Mouse (Mus musculus) bone marrow, adult 2 months (tissue): Measurements from ENCODE around the gene Dguok.

Experiments
- CTCF ChIP-seq: fragments of 200-500 bp; IDR thresholded peaks from 2 replicates; pipeline ENCODE4 v1.5.1; 2011; ENCODE audit warnings: low read length, control low read depth; ENCODE audit not compliant: control insufficient read depth, insufficient read depth
- POLR2A ChIP-seq: fragments of 200-500 bp; IDR thresholded peaks from 2 replicates; pipeline ENCODE4 v1.6.1; 2011; ENCODE audit warnings: low read depth, mild to moderate bottlenecking, control low read depth, low read length, borderline replicate concordance; ENCODE audit not compliant: control insufficient read depth

DNA sequence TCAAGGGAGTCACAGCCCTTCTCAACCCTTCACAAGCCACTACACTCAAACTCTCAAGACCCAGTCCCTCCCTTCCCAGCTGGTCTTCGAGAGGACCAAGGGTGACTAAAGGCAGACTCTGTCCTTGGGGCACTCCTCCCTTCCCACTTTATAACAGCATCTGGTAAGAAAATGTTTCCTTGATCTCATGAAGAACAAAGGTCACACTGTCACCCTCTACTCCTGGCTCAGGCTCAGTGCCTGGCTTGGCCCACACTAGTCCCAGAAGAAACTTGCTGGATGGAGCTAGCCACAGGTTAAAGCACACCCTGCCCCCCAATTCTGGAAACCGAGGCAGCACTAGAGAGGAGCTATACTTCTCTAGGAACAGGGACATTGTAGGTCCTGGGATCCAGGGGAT, 61.0 kb downstream of the Dguok start:
- no peak for TF ChIP-seq CTCF
- no peak for TF ChIP-seq POLR2A
